Mouse (Mus musculus) neural tube, embryonic 11.5 days (tissue): ENCODE results near the gene Slc5a1. TPM values are rescaled to one million over a fixed set of nuclear protein-coding genes. Genes with fewer than 3 reads are reported as not detected.

Experiments
- ATAC-seq: fragments of 200-750 bp; cut with Nextera tagmentation; 2 replicates; pipeline ENCODE4 v1.8.0; 2017; ENCODE audit warnings: moderate number of reproducible peaks, mild to moderate bottlenecking, moderate TSS enrichment, moderate library complexity; ENCODE audit not compliant: insufficient read depth, low FRiP score, low TSS enrichment
- DNase-seq: peaks from one replicate; pipeline ENCODE4 v3.0.0-alpha.2; 2015; ENCODE audit warnings: low spot score
- H3K27ac ChIP-seq: fragments of 300-500 bp; sonication (generic); 2 replicates; pipeline ENCODE4 v1.5.1; 2014; ENCODE audit warnings: low read depth, mild to moderate bottlenecking, low read length
- H3K27me3 ChIP-seq: fragments of 300-500 bp; sonication (generic); 2 replicates; pipeline ENCODE4 v1.6.1; 2014; ENCODE audit warnings: mild to moderate bottlenecking, low read length, mixed read lengths; ENCODE audit not compliant: control insufficient read depth, insufficient read depth
- H3K36me3 ChIP-seq: fragments of 300-500 bp; sonication (generic); 2 replicates; pipeline ENCODE4 v1.6.1; 2014; ENCODE audit warnings: mild to moderate bottlenecking, low read length, moderate library complexity, mixed read lengths; ENCODE audit not compliant: control insufficient read depth, insufficient read depth
- H3K4me1 ChIP-seq: fragments of 300-500 bp; sonication (generic); 2 replicates; pipeline ENCODE4 v1.6.1; 2014; ENCODE audit warnings: low read length, mixed read lengths; ENCODE audit not compliant: control insufficient read depth, insufficient read depth
- H3K4me2 ChIP-seq: fragments of 300-500 bp; sonication (generic); 2 replicates; pipeline ENCODE4 v1.6.1; 2014; ENCODE audit warnings: low read depth, mild to moderate bottlenecking, moderate library complexity
- H3K4me3 ChIP-seq: fragments of 300-500 bp; sonication (generic); 2 replicates; pipeline ENCODE4 v1.5.1; 2014; ENCODE audit warnings: low read depth, low read length
- H3K9ac ChIP-seq: fragments of 300-500 bp; sonication (generic); 2 replicates; pipeline ENCODE4 v1.6.1; 2014; ENCODE audit warnings: mild to moderate bottlenecking, low read length
- H3K9me3 ChIP-seq: fragments of 300-500 bp; sonication (generic); 2 replicates; pipeline ENCODE4 v1.6.1; 2016; ENCODE audit warnings: low read length; ENCODE audit not compliant: control insufficient read depth
- whole genome bisulfite sequencing: fragments of 180-500 bp; shearing (Covaris S2); extraction: QIAGEN DNeasy Blood & Tissue Kit; methylation state at CpG from one replicate; pipeline ENCODE4 v1.1.7; 2014; 5-methylcytosine and 5-hydroxymethylcytosine counted together
- polyA plus RNA-seq: library from polyadenylated mRNA; unstranded; fragments of >200 nt; fragmentation: Nextera tagmentation; extraction: Ambion mirVana; gene quantifications from 2 replicates; pipeline ENCODE4 v1.2.1, GENCODE M21; 2014

Gene Slc5a1
- polyA plus RNA-seq, 1 experiment from 2014 or later: not detected

DNA sequence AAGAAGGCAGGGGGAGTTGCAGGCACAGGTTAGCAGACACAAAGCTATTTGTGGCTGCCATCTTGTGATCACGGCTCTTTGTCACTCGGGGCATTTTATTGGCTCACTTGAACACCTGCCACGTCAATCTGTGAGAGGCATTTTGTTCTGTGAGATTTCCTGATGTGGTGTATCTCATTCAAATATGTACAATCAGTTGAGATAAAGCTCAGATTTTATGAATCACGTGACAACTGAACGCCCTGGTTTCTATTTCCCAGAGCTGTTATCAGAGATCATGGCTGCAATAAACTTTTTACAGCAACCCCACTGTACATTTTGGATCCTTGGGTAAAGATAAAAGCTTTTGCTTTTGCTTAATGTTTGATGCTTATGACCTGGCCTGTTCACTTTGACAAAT is 31.6 kb downstream of the Slc5a1 start:
- Histone ChIP-seq H3K9ac (no peak overlapping the region), H3K4me1 (no peaks in the 10 kb centered on the region), H3K9me3 (no peaks in the 10 kb centered on the region), H3K27ac (no peak overlapping the region), H3K4me3 (no peak overlapping the region), H3K36me3 (no peaks in the 10 kb centered on the region), H3K4me2 (no peak overlapping the region), H3K27me3 (no peaks in the 10 kb centered on the region)
- DNase-seq (no peak), ATAC-seq (no peak)
- 83% methylated on average over 5 of the region's 5 CpGs for WGBS

DNA sequence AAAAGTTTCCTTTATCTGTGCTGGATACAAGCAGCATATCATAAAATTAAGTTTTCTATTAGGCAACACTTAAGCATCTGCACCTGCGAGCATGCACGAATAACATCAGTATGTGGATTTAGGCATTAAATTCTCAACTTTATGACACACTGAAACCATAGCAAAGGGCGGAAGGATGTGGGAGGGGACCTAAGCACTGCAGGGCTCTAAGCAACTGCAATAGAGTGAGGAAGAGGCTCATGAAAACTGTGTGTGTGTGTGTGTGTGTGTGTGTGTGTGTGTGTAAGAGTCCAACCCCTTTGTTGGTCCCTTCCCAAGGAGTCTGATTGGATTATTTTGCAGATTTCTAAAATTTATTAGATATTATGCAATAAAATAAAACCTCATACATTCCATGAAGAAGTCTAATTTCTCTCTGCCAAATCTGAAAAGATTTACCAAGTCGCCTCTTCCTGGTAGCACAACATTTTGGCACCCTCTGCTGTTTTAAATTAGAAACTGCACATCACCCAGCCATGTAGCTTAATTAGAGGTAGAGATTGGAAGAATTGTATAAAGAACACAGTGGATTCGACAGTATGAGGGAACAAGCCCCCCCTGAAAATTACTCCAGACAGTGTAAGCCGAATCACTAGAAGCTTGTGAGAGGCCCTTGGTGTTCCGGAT is 38.9 kb downstream of the Slc5a1 start:
- Histone ChIP-seq H3K27me3 (no peaks in the 10 kb centered on the region), H3K9ac (no peak overlapping the region), H3K4me1 (no peaks in the 10 kb centered on the region), H3K4me2 (no peak overlapping the region), H3K4me3 (no peak overlapping the region), H3K36me3 (no peaks in the 10 kb centered on the region), H3K27ac (no peak overlapping the region), H3K9me3 (no peaks in the 10 kb centered on the region)
- WGBS: 59% methylated on average over 7 of the region's 7 CpGs
- ATAC-seq (no peak), DNase-seq (peak; percentile 39)

DNA sequence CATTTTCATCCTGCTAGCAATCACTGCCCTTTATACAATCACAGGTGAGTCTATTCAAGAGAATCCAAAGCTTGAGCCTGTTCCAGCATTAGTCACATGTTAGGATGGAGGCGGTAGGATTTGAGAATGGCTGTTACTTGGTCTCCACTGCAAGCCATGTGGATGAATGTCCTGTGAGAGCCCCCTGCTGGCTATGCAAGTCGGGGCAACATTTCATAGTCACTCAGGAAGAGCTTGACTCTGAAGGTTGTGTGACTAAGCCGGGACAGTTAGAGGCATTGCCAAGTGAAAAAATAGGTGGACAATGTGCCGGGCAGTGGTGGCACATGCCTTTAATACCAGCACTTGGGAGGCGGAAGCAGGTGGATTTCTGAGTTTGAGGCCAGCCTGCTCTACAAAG is 40.0 kb downstream of the Slc5a1 start:
- no peaks in the 10 kb centered on the region for H3K27me3 ChIP-seq
- ATAC-seq (no peak), DNase-seq (peak; percentile 17)
- H3K27ac ChIP-seq: no peak overlapping the region
- WGBS: 61% methylated on average over 5 of the region's 5 CpGs
- H3K9me3 ChIP-seq: no peaks in the 10 kb centered on the region
- H3K9ac ChIP-seq: no peak overlapping the region
- H3K4me3 ChIP-seq: no peak overlapping the region
- no peak overlapping the region for H3K4me2 ChIP-seq
- no peaks in the 10 kb centered on the region for H3K36me3 ChIP-seq
- H3K4me1 ChIP-seq: no peaks in the 10 kb centered on the region

DNA sequence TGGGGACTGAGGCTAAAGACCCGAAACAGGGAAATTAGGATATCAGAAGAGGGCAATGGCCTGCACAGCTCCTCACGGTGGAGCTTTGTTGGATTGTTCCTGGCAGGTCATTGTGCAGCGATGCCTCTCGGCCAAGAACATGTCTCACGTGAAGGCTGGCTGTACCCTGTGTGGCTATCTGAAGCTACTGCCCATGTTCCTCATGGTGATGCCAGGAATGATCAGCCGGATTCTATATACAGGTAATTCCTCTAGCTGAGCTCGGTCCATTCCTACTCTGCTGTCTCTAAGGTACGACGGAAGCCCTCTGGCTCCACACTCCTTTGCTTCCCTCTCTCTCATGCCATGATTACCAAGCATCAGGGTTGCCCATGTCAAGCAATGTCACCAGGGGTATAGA is 42.8 kb downstream of the Slc5a1 start:
- DNase-seq: no peak
- H3K36me3 ChIP-seq: no peaks in the 10 kb centered on the region
- 87% methylated on average over 9 of the region's 9 CpGs for WGBS

DNA sequence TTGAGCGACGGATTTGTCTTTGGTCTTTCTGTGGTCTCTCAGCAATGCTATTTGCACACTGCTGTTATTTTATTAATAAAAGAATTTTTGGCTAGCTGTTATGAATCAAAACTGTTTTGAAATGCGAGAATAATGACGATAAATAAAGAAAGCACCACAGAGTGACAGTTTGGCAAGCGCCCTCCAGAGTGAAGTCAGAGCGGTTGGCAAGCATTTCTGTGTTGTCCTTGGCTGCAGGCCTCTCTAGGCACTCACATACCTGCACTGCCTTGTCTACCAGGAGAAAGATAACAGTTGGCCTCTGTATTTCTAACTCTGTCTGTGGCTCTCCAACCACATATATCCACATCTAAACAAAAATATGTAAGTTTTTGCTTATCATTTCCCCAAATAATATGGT is 43.7 kb downstream of the Slc5a1 start:
- no peaks in the 10 kb centered on the region for H3K36me3 ChIP-seq
- H3K9ac ChIP-seq: no peak overlapping the region
- 88% methylated on average over 6 of the region's 6 CpGs for WGBS
- H3K9me3 ChIP-seq: no peaks in the 10 kb centered on the region
- DNase-seq (no peak), ATAC-seq (no peak)
- H3K4me2 ChIP-seq: no peak overlapping the region
- no peaks in the 10 kb centered on the region for H3K4me1 ChIP-seq
- H3K4me3 ChIP-seq: no peak overlapping the region
- no peaks in the 10 kb centered on the region for H3K27me3 ChIP-seq
- H3K27ac ChIP-seq: no peak overlapping the region

More for the DNA sequence above, 42.8 kb downstream of the Slc5a1 start:
- ATAC-seq: no peak
- Histone ChIP-seq H3K27me3 (no peaks in the 10 kb centered on the region), H3K27ac (no peak overlapping the region), H3K9ac (no peak overlapping the region), H3K4me2 (no peak overlapping the region), H3K9me3 (no peaks in the 10 kb centered on the region), H3K4me3 (no peak overlapping the region), H3K4me1 (no peaks in the 10 kb centered on the region)

DNA sequence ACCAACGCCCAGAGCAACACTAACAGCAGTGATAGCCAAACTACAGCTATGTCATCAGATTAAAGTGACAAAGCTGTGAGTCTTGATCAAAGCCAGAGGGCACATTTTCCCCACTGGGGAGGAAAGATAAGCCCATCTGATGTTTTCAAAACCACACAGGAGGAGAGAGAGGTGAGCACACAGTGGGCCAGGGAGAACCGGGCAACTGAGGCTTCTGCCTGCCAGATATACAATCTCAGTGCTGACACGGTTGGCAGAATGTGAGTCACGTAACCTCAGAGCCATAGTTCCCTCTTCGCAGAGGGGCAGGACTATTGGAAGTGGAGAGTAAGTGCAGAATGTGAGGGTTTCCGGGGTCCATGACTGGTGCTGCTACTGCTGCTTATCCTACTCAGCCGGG is 89.5 kb downstream of the Slc5a1 start:
- no peak for ATAC-seq
- Histone ChIP-seq H3K9ac (no peak overlapping the region), H3K27ac (no peak overlapping the region), H3K9me3 (no peaks in the 10 kb centered on the region), H3K4me1 (no peaks in the 10 kb centered on the region), H3K27me3 (no peaks in the 10 kb centered on the region), H3K4me2 (no peak overlapping the region), H3K36me3 (no peaks in the 10 kb centered on the region), H3K4me3 (no peak overlapping the region)
- 70% methylated on average over 7 of the region's 7 CpGs for WGBS
- no peak for DNase-seq

DNA sequence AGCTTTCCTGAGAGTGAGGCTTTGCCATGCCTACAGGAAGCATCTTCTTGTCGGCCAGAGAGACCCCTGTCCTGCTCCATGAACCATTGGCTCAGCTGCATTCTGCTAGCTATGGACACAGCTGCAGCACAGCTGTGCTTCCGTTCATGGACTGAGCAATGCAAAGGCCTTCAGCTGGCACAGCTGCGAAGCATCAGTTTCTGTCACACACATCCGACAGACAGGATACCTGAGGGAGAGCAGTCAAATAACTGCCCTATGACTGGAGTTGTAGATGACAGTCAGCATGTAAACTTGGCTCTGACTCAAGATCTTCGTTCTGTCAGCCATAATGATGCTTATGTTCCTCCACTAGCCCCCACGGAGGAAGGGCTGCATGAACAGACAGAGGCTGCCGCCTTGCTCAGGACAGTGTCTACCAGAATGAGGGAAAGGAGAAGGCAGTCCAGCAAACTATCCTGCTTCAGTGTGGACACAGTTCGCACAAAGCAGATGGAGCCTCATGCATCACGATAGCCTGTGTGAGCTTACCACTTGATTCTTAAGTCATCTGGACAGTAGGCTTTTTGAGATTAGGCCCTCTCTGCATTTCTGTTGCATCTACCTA is 91.3 kb downstream of the Slc5a1 start:
- no peaks in the 10 kb centered on the region for H3K27me3 ChIP-seq
- no peak overlapping the region for H3K4me3 ChIP-seq
- no peaks in the 10 kb centered on the region for H3K4me1 ChIP-seq
- no peak overlapping the region for H3K9ac ChIP-seq
- no peaks in the 10 kb centered on the region for H3K36me3 ChIP-seq
- H3K9me3 ChIP-seq: no peaks in the 10 kb centered on the region
- H3K27ac ChIP-seq: no peak overlapping the region
- no peak overlapping the region for H3K4me2 ChIP-seq
- 73% methylated on average over 9 of the region's 9 CpGs for WGBS
- DNase-seq (peak; percentile 30), ATAC-seq (no peak)

DNA sequence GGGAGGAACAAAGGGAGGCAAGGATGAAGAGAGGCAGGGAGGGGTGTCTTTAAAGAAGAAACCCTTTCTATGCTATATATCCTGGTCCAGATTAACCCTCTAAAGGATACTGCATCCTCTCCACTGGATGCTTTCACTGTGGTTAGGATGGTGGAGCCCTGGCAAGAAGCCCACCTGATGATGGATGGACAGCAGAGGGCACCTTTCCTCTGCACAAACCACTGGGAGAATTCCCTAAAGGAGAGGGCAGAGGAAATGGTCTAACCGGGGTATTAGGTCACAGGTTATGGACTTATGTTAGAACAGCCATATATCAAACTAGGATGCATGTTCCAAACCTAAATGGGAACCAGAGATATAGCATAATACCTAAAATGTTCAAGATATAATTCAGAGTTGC is 96.1 kb downstream of the Slc5a1 start:
- WGBS: 60% methylated on average over 1 of the region's 1 CpGs
- ATAC-seq (no peak), DNase-seq (no peak)
- Histone ChIP-seq H3K9ac (no peak overlapping the region), H3K27ac (no peak overlapping the region), H3K27me3 (no peaks in the 10 kb centered on the region), H3K4me3 (no peak overlapping the region), H3K36me3 (no peaks in the 10 kb centered on the region), H3K9me3 (no peaks in the 10 kb centered on the region), H3K4me2 (no peak overlapping the region), H3K4me1 (no peaks in the 10 kb centered on the region)

DNA sequence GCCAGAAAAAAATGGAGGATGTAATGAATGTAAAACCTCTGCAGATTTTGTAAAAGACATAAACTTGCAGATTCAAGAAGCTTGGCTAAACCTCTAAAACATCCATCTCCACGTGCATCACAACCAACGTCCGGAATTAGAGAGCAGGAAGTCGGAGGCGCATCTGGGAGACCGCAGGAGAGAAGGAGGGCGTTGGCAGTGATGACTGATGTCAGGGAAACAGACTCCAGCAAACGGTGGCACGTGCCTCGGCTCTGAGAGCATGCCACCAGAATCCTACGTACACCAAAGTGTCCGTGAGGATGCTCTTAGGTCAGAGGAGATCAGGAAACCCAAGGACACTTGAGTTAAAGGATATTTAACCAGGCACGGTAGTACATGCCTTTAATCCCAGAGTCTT is 97.7 kb downstream of the Slc5a1 start:
- DNase-seq (no peak), ATAC-seq (no peak)
- H3K36me3 ChIP-seq: no peaks in the 10 kb centered on the region
- H3K27ac ChIP-seq: no peak overlapping the region
- H3K9ac ChIP-seq: no peak overlapping the region
- no peak overlapping the region for H3K4me3 ChIP-seq
- no peaks in the 10 kb centered on the region for H3K4me1 ChIP-seq
- H3K27me3 ChIP-seq: no peaks in the 10 kb centered on the region
- H3K4me2 ChIP-seq: no peak overlapping the region
- WGBS: 76% methylated on average over 13 of the region's 13 CpGs
- no peaks in the 10 kb centered on the region for H3K9me3 ChIP-seq
